Mouse (Mus musculus): ENCODE data around the gene Birc3. TPM values are rescaled to one million over a fixed set of nuclear protein-coding genes. Genes with fewer than 3 reads are reported as not detected.
"Not testable (repeated sequence)": the region's sequence is repeated elsewhere in the genome, so short reads cannot be mapped to it uniquely, and the experiment has no call there.

Birc3 gene
- polyA plus RNA-seq, 1 experiment from 2014 or later, result 8.6 TPM

- H3K4me1 ChIP-seq (replicated peaks; ENCODE audit: control insufficient read depth, insufficient read depth, low read length), result no peaks in the 10 kb centered on the region
- 79% methylated on average over 5 of the region's 5 CpGs for WGBS
- no peak overlapping the region for H3K9ac ChIP-seq (ENCODE audit: low read depth, low read length)
- H3K27ac ChIP-seq (ENCODE audit: low read depth, low read length), result no peak overlapping the region
- H3K27me3 ChIP-seq (replicated peaks; ENCODE audit: control insufficient read depth, insufficient read depth, low read length), result no peaks in the 10 kb centered on the region
- ATAC-seq, result no peak
- H3K4me2 ChIP-seq (replicated peaks; ENCODE audit: low read depth), result no peak overlapping the region
- no peaks in the 10 kb centered on the region for H3K9me3 ChIP-seq (ENCODE audit: control insufficient read depth)
- H3K36me3 ChIP-seq (ENCODE audit: control insufficient read depth, insufficient read depth), result no peaks in the 10 kb centered on the region
- no peak overlapping the region for H3K4me3 ChIP-seq (ENCODE audit: low read depth, low read length)
- no peak for TF ChIP-seq CTCF (IDR thresholded peaks at IDR 0.05; ENCODE audit: low read depth)
Measured at GRCm38 (mm10) chr9:7903825-7904224, 30.8 kb upstream of the Birc3 start.

- ATAC-seq, result no peak
- Histone ChIP-seq H3K4me3 (ENCODE audit: low read depth, low read length) (no peak overlapping the region), H3K4me2 (replicated peaks; ENCODE audit: low read depth) (no peak overlapping the region), H3K4me1 (replicated peaks; ENCODE audit: control insufficient read depth, insufficient read depth, low read length) (no peaks in the 10 kb centered on the region), H3K27ac (ENCODE audit: low read depth, low read length) (no peak overlapping the region), H3K27me3 (replicated peaks; ENCODE audit: control insufficient read depth, insufficient read depth, low read length) (no peaks in the 10 kb centered on the region), H3K36me3 (ENCODE audit: control insufficient read depth, insufficient read depth) (no peaks in the 10 kb centered on the region), H3K9ac (ENCODE audit: low read depth, low read length) (no peak overlapping the region), H3K9me3 (ENCODE audit: control insufficient read depth) (no peaks in the 10 kb centered on the region)
- 82% methylated on average over 2 of the region's 2 CpGs for WGBS
- TF ChIP-seq CTCF (IDR thresholded peaks at IDR 0.05; ENCODE audit: low read depth), result no peak
Measured at GRCm38 (mm10) chr9:7903262-7903661, 30.3 kb upstream of the Birc3 start.

- 52% methylated on average over 7 of the region's 7 CpGs for WGBS
- Histone ChIP-seq H3K36me3 (ENCODE audit: control insufficient read depth, insufficient read depth) (no peaks in the 10 kb centered on the region), H3K4me3 (ENCODE audit: low read depth, low read length) (no peak overlapping the region), H3K9me3 (ENCODE audit: control insufficient read depth) (no peaks in the 10 kb centered on the region), H3K27me3 (replicated peaks; ENCODE audit: control insufficient read depth, insufficient read depth, low read length) (no peaks in the 10 kb centered on the region), H3K9ac (ENCODE audit: low read depth, low read length) (no peak overlapping the region), H3K4me2 (replicated peaks; ENCODE audit: low read depth) (no peak overlapping the region), H3K27ac (ENCODE audit: low read depth, low read length) (no peak overlapping the region), H3K4me1 (replicated peaks; ENCODE audit: control insufficient read depth, insufficient read depth, low read length) (no peaks in the 10 kb centered on the region)
- TF ChIP-seq CTCF (IDR thresholded peaks at IDR 0.05; ENCODE audit: low read depth), result no peak
- no peak for ATAC-seq
Measured at GRCm38 (mm10) chr9:7902311-7902710, 29.3 kb upstream of the Birc3 start.

DNA sequence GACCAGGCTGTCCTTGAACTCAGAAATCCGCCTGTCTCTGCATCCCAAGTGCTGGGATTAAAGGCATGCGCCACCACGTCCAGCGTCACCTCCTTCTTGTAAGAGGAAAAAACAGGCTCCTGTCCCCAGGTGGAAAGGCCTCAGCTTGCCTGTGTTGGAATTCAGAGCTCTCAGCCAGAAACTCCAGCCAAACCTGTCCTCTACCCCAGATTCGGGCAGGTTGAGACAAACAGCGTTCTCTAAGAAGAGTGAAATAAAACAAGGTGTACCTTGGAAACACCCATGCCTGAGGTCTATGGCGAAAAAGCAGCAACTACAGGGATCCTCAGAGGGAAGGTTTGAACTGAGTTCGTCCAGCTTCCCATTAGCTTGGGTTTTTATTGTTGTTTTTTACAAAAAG lies 28.0 kb upstream of the Birc3 start:
- Histone ChIP-seq H3K9ac (ENCODE audit: low read depth, low read length) (no peak overlapping the region), H3K4me2 (replicated peaks; ENCODE audit: low read depth) (no peak overlapping the region), H3K27ac (ENCODE audit: low read depth, low read length) (no peak overlapping the region), H3K9me3 (ENCODE audit: control insufficient read depth) (no peaks in the 10 kb centered on the region), H3K4me1 (replicated peaks; ENCODE audit: control insufficient read depth, insufficient read depth, low read length) (no peaks in the 10 kb centered on the region), H3K27me3 (replicated peaks; ENCODE audit: control insufficient read depth, insufficient read depth, low read length) (no peaks in the 10 kb centered on the region), H3K36me3 (ENCODE audit: control insufficient read depth, insufficient read depth) (no peaks in the 10 kb centered on the region), H3K4me3 (ENCODE audit: low read depth, low read length) (no peak overlapping the region)
- no peak for ATAC-seq
- WGBS, result 92% methylated on average over 8 of the region's 8 CpGs
- TF ChIP-seq CTCF (IDR thresholded peaks at IDR 0.05; ENCODE audit: low read depth), result no peak

DNA sequence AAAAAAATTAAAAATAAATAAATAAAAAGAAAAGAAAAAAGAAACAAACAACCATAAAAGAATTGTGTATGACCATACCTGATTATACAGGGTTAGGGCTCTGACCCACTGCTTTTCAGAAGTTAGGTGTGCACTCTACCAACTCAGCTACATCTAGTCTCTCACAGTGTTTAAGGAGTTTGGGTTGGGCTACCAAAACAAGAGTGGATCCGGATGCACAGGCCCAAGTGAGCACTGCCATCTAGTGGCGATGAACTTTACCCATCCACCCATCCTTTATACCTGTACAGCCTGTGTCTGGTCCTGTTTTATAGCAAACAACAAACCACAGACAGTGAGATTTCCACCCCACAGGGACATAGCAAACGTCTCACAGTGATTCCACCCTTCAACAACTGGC lies 24.5 kb upstream of the Birc3 start:
- Histone ChIP-seq H3K9ac (ENCODE audit: low read depth, low read length) (no peak overlapping the region), H3K9me3 (ENCODE audit: control insufficient read depth) (no peaks in the 10 kb centered on the region), H3K27ac (ENCODE audit: low read depth, low read length) (no peak overlapping the region), H3K4me2 (replicated peaks; ENCODE audit: low read depth) (no peak overlapping the region), H3K4me3 (ENCODE audit: low read depth, low read length) (no peak overlapping the region), H3K27me3 (replicated peaks; ENCODE audit: control insufficient read depth, insufficient read depth, low read length) (no peaks in the 10 kb centered on the region), H3K36me3 (ENCODE audit: control insufficient read depth, insufficient read depth) (no peaks in the 10 kb centered on the region), H3K4me1 (replicated peaks; ENCODE audit: control insufficient read depth, insufficient read depth, low read length) (no peaks in the 10 kb centered on the region)
- WGBS, result 1% methylated on average over 3 of the region's 3 CpGs
- peak; percentile 56; the same call in 1 of the 2 replicates for ATAC-seq
- peak; percentile 94 for TF ChIP-seq CTCF (IDR thresholded peaks at IDR 0.05; ENCODE audit: low read depth)

DNA sequence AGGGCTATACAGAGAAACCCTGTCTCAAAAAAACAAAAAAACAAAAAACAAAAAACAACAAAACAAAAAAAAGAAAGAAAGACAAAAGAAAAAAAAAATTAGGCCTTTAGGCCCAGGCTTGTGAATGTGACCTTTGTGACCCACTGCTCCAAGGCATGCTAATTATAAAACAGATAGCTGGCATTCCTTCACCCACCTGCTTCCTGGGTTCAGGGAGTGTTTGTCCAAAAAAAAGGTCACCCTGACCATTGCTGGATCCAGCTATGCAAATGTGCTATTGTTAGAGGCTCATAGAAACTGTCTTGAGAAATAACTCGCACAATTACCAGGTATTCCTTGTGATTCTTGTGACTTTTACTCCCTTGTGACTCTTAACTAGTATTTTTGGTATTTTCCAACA lies 18.8 kb upstream of the Birc3 start:
- ATAC-seq; H3K4me3 ChIP-seq (ENCODE audit: low read depth, low read length): not testable (repeated sequence)

DNA sequence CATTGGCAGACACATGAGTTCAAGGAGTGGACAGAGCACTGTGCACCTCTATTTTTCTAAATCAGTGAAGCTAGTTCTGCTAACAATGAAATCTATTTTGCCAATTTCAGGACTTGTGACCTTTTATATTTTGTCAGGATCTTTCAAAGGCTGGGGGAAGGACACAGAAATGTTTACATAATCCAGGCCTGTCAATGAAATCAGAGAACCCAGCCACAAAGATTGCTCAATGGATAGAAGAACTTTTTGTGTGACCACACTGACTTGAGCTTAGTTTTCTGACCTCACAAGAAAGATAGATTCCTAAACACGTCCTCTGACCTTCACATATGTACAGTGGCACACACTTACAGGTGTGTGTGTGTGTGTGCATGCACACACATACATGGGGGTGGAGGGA lies 18.2 kb upstream of the Birc3 start:
- H3K27ac ChIP-seq (ENCODE audit: low read depth, low read length), result no peak overlapping the region
- no peaks in the 10 kb centered on the region for H3K9me3 ChIP-seq (ENCODE audit: control insufficient read depth)
- H3K4me3 ChIP-seq (ENCODE audit: low read depth, low read length), result no peak overlapping the region
- no peak overlapping the region for H3K4me2 ChIP-seq (replicated peaks; ENCODE audit: low read depth)
- no peaks in the 10 kb centered on the region for H3K36me3 ChIP-seq (ENCODE audit: control insufficient read depth, insufficient read depth)
- TF ChIP-seq CTCF (IDR thresholded peaks at IDR 0.05; ENCODE audit: low read depth), result no peak
- no peak overlapping the region for H3K9ac ChIP-seq (ENCODE audit: low read depth, low read length)
- no peak for ATAC-seq
- H3K4me1 ChIP-seq (replicated peaks; ENCODE audit: control insufficient read depth, insufficient read depth, low read length), result no peaks in the 10 kb centered on the region
- WGBS, result 76% methylated on average over 1 of the region's 1 CpGs
- H3K27me3 ChIP-seq (replicated peaks; ENCODE audit: control insufficient read depth, insufficient read depth, low read length), result no peaks in the 10 kb centered on the region

More for the DNA sequence above, 18.8 kb upstream of the Birc3 start:
- not testable (repeated sequence) for H3K27ac ChIP-seq (ENCODE audit: low read depth, low read length); H3K9ac ChIP-seq (ENCODE audit: low read depth, low read length); H3K27me3 ChIP-seq (replicated peaks; ENCODE audit: control insufficient read depth, insufficient read depth, low read length); H3K4me2 ChIP-seq (replicated peaks; ENCODE audit: low read depth); H3K4me1 ChIP-seq (replicated peaks; ENCODE audit: control insufficient read depth, insufficient read depth, low read length); H3K9me3 ChIP-seq (ENCODE audit: control insufficient read depth); H3K36me3 ChIP-seq (ENCODE audit: control insufficient read depth, insufficient read depth)
- WGBS, result 94% methylated on average over 1 of the region's 1 CpGs
